Mouse (Mus musculus) heart, embryonic 14.5 days (tissue): Measurements from ENCODE around the gene Serpina16. TPM values are rescaled to one million over a fixed set of nuclear protein-coding genes. Genes with fewer than 3 reads are reported as not detected.
"Not testable (repeated sequence)": the region's sequence is repeated elsewhere in the genome, so short reads cannot be mapped to it uniquely, and the experiment has no call there.

ENCODE experiments used
- ATAC-seq: fragments of 200-750 bp; cut with Nextera tagmentation; 2 replicates; pipeline ENCODE4 v1.8.0; 2017; ENCODE audit warnings: low read depth, moderate TSS enrichment; ENCODE audit not compliant: insufficient number of reproducible peaks, insufficient read depth, low FRiP score
- H3K27ac ChIP-seq, 2 experiments: fragments of 200-500 bp in 1 of 2; fragments of 300-500 bp in 1 of 2; sonication (generic) in 1 of 2; replicated peaks in 1 of 2; 2 replicates each; pipeline ENCODE4 v1.5.1; 2012 to 2014; ENCODE audit warnings: low read depth in 2 of 2, low read length in 2 of 2, control low read depth in 1 of 2, mild to moderate bottlenecking in 1 of 2, mixed read lengths in 1 of 2; ENCODE audit not compliant: control insufficient read depth in 1 of 2, insufficient read depth in 1 of 2
- H3K27me3 ChIP-seq: fragments of 300-500 bp; sonication (generic); 2 replicates; pipeline ENCODE4 v1.6.1; 2014; ENCODE audit warnings: mild to moderate bottlenecking, low read length, control low read depth; ENCODE audit not compliant: control insufficient read depth, insufficient read depth
- H3K36me3 ChIP-seq: fragments of 300-500 bp; sonication (generic); 2 replicates; pipeline ENCODE4 v1.6.1; 2014; ENCODE audit warnings: mild to moderate bottlenecking, control low read depth, low read length, mixed read lengths; ENCODE audit not compliant: control insufficient read depth, insufficient read depth
- H3K4me1 ChIP-seq, 2 experiments: fragments of 200-500 bp in 1 of 2; fragments of 300-500 bp in 1 of 2; sonication (generic) in 1 of 2; 2 replicates each; pipeline ENCODE4 v1.6.1; 2012 to 2014; ENCODE audit warnings: low read length in 2 of 2, control low read depth in 1 of 2, mixed read lengths in 1 of 2; ENCODE audit not compliant: control insufficient read depth in 2 of 2, insufficient read depth in 2 of 2
- H3K4me2 ChIP-seq: fragments of 300-500 bp; sonication (generic); 2 replicates; pipeline ENCODE4 v1.6.1; 2014; ENCODE audit warnings: mild to moderate bottlenecking, low read length
- H3K4me3 ChIP-seq, 2 experiments: fragments of 200-500 bp in 1 of 2; fragments of 300-500 bp in 1 of 2; sonication (generic) in 1 of 2; 2 replicates each; pipeline ENCODE4 v1.5.1; 2012 to 2014; ENCODE audit warnings: low read length in 2 of 2, mild to moderate bottlenecking in 2 of 2, control low read depth in 1 of 2, low read depth in 1 of 2, moderate library complexity in 1 of 2; ENCODE audit not compliant: control insufficient read depth in 1 of 2, insufficient read depth in 1 of 2
- H3K9ac ChIP-seq: fragments of 300-500 bp; sonication (generic); 2 replicates; pipeline ENCODE4 v1.6.1; 2014; ENCODE audit warnings: mild to moderate bottlenecking, low read length
- H3K9me3 ChIP-seq: fragments of 300-500 bp; sonication (generic); 2 replicates; pipeline ENCODE4 v1.6.1; 2016; ENCODE audit warnings: low read length, control low read depth; ENCODE audit not compliant: control insufficient read depth
- WGBS: fragments of 180-500 bp; shearing (Covaris S2); extraction: QIAGEN DNeasy Blood & Tissue Kit; methylation state at CpG from one replicate; pipeline ENCODE4 v1.1.7; 2014; 5-methylcytosine and 5-hydroxymethylcytosine counted together
- polyA plus RNA-seq: library from polyadenylated mRNA; unstranded; fragments of >200 nt; fragmentation: Nextera tagmentation; extraction: Ambion mirVana; gene quantifications from 2 replicates; pipeline ENCODE4 v1.2.1, GENCODE M21; 2014

Serpina16 gene
- polyA plus RNA-seq, 1 experiment from 2014 or later, result not detected

DNA sequence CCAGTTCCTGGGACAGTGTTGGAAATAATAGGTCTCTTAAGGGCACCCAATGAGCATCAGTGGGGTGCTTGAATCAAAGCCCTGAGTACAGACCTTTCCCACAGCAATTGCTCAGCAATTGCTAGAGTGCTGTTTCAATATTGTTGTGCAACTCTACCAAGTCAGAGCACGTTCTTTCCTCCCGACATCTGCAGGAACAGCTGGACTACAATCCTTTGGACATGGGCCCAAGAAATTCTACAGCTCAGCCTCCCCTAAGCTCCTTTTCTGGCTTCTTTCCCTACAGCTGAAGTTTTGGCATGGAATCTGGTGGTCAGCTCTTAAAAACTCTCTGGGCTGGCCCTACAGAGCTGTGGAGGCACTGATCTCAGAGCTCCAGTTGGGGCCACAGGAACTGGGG, 2.8 kb downstream of the Serpina16 start:
- Histone ChIP-seq H3K9me3 (no peaks in the 10 kb centered on the region), H3K9ac (no peak overlapping the region), H3K4me2 (no peak overlapping the region), H3K27ac (no peak overlapping the region), H3K27me3 (no peaks in the 10 kb centered on the region), H3K36me3 (no peaks in the 10 kb centered on the region), H3K4me3 (no peak overlapping the region), H3K4me1 (peaks cover 2 to 4% of the 10 kb centered on the region in 2 experiments; a peak in 2 of 4 replicates)
- no peak for ATAC-seq
- 70% methylated on average over 2 of the region's 2 CpGs for WGBS

DNA sequence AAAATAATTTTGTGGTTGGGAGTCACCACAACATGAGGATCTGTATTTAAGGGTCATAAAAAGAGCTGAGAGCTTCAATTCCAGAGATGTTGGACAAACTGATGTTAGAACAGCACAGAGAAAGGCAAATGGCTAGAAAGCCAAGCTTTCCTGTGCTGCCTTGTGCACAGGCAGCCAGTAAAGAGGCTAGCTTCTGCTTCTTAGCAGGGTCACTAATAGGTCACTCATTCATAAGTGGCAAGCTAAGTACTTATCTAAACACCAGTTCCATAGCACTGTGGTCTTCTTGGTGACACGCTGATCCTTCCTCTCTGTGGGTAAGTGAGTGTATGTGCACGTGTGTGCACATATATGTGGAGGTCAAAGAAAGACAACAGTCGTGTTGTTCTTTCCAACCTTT, 4.5 kb downstream of the Serpina16 start:
- H3K27ac ChIP-seq, result no peak overlapping the region
- H3K36me3 ChIP-seq, result no peaks in the 10 kb centered on the region
- ATAC-seq, result no peak
- no peak overlapping the region for H3K4me3 ChIP-seq
- H3K4me1 ChIP-seq, result peaks cover 2% of the 10 kb centered on the region in 2 experiments; a peak in 1 of 4 replicates
- no peaks in the 10 kb centered on the region for H3K9me3 ChIP-seq
- H3K27me3 ChIP-seq, result no peaks in the 10 kb centered on the region
- no peak overlapping the region for H3K4me2 ChIP-seq
- no peak overlapping the region for H3K9ac ChIP-seq
- WGBS, result 54% methylated on average over 3 of the region's 3 CpGs

DNA sequence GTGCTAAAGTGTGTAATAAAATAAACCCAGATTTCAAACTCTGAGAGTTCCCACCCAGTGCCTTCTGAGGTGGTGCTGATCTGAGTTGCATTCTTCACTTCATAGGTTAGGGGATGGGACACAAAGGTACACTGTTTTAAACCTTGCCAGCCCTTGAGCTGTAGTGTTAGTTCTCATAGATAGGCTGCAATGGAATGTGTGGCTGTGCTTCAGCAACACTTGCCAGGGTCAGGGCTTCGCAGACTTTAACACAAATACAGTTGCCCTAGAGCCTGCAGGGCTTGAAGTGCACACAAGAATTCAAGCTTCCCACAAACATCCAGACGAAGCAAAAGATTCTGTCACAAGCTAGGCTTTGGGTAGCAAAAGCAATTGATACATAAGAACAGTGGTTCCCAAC, 5.0 kb downstream of the Serpina16 start:
- WGBS, result 35% methylated on average over 2 of the region's 2 CpGs
- H3K27me3 ChIP-seq, result no peaks in the 10 kb centered on the region
- 0 out of 4 replicates have a peak, but pooled peaks cover 0 to 2% of the 10 kb centered on the region in 2 experiments for H3K4me1 ChIP-seq
- no peak overlapping the region for H3K4me2 ChIP-seq
- H3K4me3 ChIP-seq, result no peak overlapping the region
- ATAC-seq, result no peak
- 0 out of 2 replicates have a peak, but pooled peaks cover 2% of the 10 kb centered on the region for H3K9me3 ChIP-seq
- no peaks in the 10 kb centered on the region for H3K36me3 ChIP-seq
- H3K9ac ChIP-seq, result no peak overlapping the region
- no peak overlapping the region for H3K27ac ChIP-seq

DNA sequence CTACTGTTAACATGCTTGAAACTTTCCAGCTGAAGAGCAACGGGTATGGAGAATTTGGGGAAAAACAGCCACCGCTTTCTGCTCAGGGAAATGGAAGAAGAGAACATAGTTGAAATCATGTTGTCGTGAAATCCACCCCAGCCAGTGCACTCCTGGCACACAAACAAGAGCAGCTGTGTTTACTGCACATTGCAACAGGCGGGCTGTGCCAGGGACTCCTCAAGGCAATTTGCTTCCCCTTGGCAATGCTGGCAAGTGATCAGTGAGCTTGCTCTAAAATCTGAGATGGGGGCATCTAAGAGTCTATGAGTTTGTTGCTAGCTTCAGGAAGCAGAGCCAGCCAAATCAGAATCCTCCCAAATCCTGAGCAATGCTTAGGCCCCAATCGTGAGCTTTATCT, 5.6 kb downstream of the Serpina16 start:
- no peak overlapping the region for H3K4me2 ChIP-seq
- H3K27me3 ChIP-seq, result no peaks in the 10 kb centered on the region
- no peak overlapping the region for H3K9ac ChIP-seq
- H3K36me3 ChIP-seq, result no peaks in the 10 kb centered on the region
- WGBS, result 80% methylated on average over 5 of the region's 5 CpGs
- H3K4me3 ChIP-seq, result no peak overlapping the region
- no peak overlapping the region for H3K27ac ChIP-seq
- 0 out of 2 replicates have a peak, but pooled peaks cover 2% of the 10 kb centered on the region for H3K9me3 ChIP-seq
- no peak for ATAC-seq
- 0 out of 4 replicates have a peak, but pooled peaks cover 0 to 2% of the 10 kb centered on the region in 2 experiments for H3K4me1 ChIP-seq

DNA sequence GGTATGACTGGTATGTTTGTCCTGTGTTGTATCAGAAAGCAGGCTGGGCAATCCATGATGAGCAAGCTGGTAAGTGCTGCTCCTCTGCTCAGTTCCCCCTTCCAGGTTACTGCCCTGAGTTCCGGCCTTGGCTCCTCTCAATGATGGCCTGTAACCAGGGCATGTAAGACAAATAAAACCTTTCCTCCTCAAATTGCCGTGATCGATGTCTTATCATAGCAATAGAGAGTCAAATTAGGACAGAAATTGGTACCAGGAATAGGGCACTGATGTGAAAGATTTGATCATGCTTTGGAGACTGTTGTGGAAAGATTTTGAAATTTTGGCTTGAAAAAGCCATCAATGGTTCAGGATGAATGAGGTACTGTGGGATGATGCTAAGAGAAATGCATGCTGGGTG, 10.7 kb downstream of the Serpina16 start:
- no peak overlapping the region for H3K4me2 ChIP-seq
- H3K4me3 ChIP-seq, result no peak overlapping the region
- no peaks in the 10 kb centered on the region for H3K36me3 ChIP-seq
- no peaks in the 10 kb centered on the region for H3K4me1 ChIP-seq
- H3K27me3 ChIP-seq, result no peaks in the 10 kb centered on the region
- ATAC-seq, result no peak
- H3K27ac ChIP-seq, result no peak overlapping the region
- H3K9ac ChIP-seq, result no peak overlapping the region
- 91% methylated on average over 3 of the region's 3 CpGs for WGBS
- 0 out of 2 replicates have a peak, but pooled peaks cover 2% of the 10 kb centered on the region for H3K9me3 ChIP-seq

DNA sequence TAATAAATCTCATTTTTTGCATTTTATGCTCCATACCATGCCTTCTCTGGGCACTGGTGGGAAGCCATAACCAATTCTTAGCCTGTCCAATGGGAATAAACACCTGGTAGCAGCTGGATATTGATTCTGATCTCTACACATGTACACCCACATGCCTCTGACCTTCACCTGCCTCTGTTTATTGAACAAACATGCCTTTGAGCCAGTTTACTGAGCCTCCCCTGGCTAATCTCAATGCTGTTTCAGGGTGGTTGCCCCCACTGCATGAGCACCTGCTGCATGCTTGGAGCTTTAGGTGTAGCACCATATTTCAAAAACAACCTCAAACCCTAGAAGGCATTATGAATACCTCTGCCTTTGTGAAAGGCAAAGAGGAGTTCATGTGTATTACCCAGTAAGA, 13.9 kb downstream of the Serpina16 start:
- not testable (repeated sequence) for ATAC-seq, H3K36me3 ChIP-seq, H3K9ac ChIP-seq, H3K27me3 ChIP-seq, H3K4me2 ChIP-seq, H3K4me3 ChIP-seq, H3K9me3 ChIP-seq, H3K4me1 ChIP-seq, H3K27ac ChIP-seq

DNA sequence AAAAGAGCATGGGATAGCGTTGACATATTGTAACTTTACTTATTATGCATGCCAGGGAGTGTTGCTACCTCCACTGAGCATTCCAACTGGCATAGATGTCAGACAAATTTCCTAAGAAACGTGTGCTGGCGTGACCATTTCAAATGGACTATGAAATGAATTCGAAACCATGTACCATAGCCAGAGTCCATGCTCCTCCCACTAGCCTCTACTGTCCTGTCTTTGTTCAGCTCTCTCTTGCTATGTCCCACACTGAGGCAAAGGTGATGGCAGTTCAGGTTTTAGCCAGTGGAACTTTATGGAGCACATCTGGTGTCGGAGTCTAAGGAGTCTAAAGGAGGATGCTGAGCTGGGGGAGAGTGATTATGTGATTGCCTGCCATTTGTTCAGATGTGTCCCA, 15.9 kb downstream of the Serpina16 start:
- H3K9ac ChIP-seq, result no peak overlapping the region
- 77% methylated on average over 5 of the region's 5 CpGs for WGBS
- no peak for ATAC-seq

DNA sequence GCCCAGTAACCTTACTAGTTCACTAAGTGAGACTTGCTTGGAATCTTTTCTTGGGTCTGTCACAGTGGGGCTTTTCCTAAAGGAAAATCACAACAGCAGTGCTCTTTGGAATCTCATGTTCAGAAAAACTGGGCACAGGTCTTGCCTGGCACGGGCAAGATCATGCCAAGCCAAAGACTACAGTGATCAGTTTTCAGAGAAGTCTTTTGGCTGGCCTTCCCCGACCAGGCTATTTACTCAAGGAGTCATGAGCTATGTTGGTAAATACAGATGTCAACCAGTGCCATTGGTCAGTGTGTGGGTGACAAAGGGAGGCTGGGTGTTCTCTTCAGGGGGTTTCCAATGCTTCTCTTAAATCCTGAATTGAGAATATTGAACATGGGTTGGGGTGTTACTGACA, 16.8 kb downstream of the Serpina16 start:
- no peak overlapping the region for H3K4me3 ChIP-seq
- H3K27me3 ChIP-seq, result no peaks in the 10 kb centered on the region
- no peak overlapping the region for H3K4me2 ChIP-seq
- H3K36me3 ChIP-seq, result no peaks in the 10 kb centered on the region
- H3K9ac ChIP-seq, result no peak overlapping the region
- H3K27ac ChIP-seq, result no peak overlapping the region
- no peaks in the 10 kb centered on the region; a peak in 1 of 4 replicates for H3K4me1 ChIP-seq
- no peaks in the 10 kb centered on the region for H3K9me3 ChIP-seq
- ATAC-seq, result no peak
- WGBS, result 79% methylated on average over 2 of the region's 2 CpGs

More for the DNA sequence above, 15.9 kb downstream of the Serpina16 start:
- H3K4me1 ChIP-seq, result no peaks in the 10 kb centered on the region; a peak in 1 of 4 replicates
- H3K27me3 ChIP-seq, result no peaks in the 10 kb centered on the region
- H3K4me2 ChIP-seq, result no peak overlapping the region
- H3K36me3 ChIP-seq, result no peaks in the 10 kb centered on the region
- no peaks in the 10 kb centered on the region for H3K9me3 ChIP-seq
- no peak overlapping the region for H3K4me3 ChIP-seq
- H3K27ac ChIP-seq, result no peak overlapping the region
